Mouse (Mus musculus) ES-E14 (cell line): Measurements from ENCODE around the gene Dhx40. TPM values are rescaled to one million over a fixed set of nuclear protein-coding genes. Genes with fewer than 3 reads are reported as not detected.

Experiments used
- DNase-seq: peaks from one replicate; pipeline ENCODE4 v3.0.0-alpha.2; 2013; ENCODE audit warnings: low read depth, low spot score
- H3K27ac ChIP-seq: 2 replicates; pipeline ENCODE4 v1.5.1; 2012; ENCODE audit warnings: low read depth, mild to moderate bottlenecking, low read length, moderate library complexity, mixed read lengths; ENCODE audit not compliant: poor library complexity, insufficient read depth, severe bottlenecking
- H3K36me3 ChIP-seq: 2 replicates; pipeline ENCODE4 v1.6.1; 2012; ENCODE audit warnings: mild to moderate bottlenecking, low read length, moderate library complexity, mixed read lengths; ENCODE audit not compliant: control insufficient read depth, poor library complexity, insufficient read depth, severe bottlenecking
- H3K4me1 ChIP-seq, 2 experiments: fragments of 150-350 bp in 1 of 2; sonication (generic) in 1 of 2; 2 replicates each; pipeline ENCODE4 v1.6.1; 2012; ENCODE audit warnings: low read length in 2 of 2, mild to moderate bottlenecking in 1 of 2, mixed read lengths in 1 of 2; ENCODE audit not compliant: control insufficient read depth in 2 of 2, insufficient read depth in 2 of 2, poor library complexity in 1 of 2
- H3K4me3 ChIP-seq, 2 experiments: fragments of 150-350 bp in 1 of 2; sonication (generic) in 1 of 2; 2 replicates each; pipeline ENCODE4 v1.5.1; 2012; ENCODE audit warnings: low read length in 2 of 2, low read depth in 1 of 2, mild to moderate bottlenecking in 1 of 2, mixed read lengths in 1 of 2; ENCODE audit not compliant: insufficient read depth in 1 of 2, poor library complexity in 1 of 2, severe bottlenecking in 1 of 2
- H3K9ac ChIP-seq: 2 replicates; pipeline ENCODE4 v1.6.1; 2012; ENCODE audit warnings: low read depth, mild to moderate bottlenecking, low read length, mixed read lengths; ENCODE audit not compliant: poor library complexity, insufficient read depth, severe bottlenecking
- H3K9me3 ChIP-seq: fragments of 150-350 bp; sonication (generic); 2 replicates; pipeline ENCODE4 v1.6.1; 2012; ENCODE audit warnings: low read depth, mild to moderate bottlenecking, low read length; ENCODE audit not compliant: control insufficient read depth, insufficient read depth
- CHD2 ChIP-seq: IDR thresholded peaks from 2 replicates; pipeline ENCODE4 v1.6.1; 2014; ENCODE audit warnings: mild to moderate bottlenecking, low read depth, low read length, inconsistent platforms
- HCFC1 ChIP-seq: IDR thresholded peaks from 2 replicates; pipeline ENCODE4 v1.6.1; 2012; ENCODE audit warnings: low read length, inconsistent platforms, borderline replicate concordance; ENCODE audit not compliant: insufficient read depth
- MAFK ChIP-seq: IDR thresholded peaks from 2 replicates; pipeline ENCODE4 v1.6.1; 2014; ENCODE audit warnings: mild to moderate bottlenecking, low read depth, low read length, inconsistent platforms; ENCODE audit not compliant: insufficient read depth
- ZC3H11A ChIP-seq: IDR thresholded peaks from 2 replicates; pipeline ENCODE4 v1.6.1; 2012; ENCODE audit warnings: low read depth, mild to moderate bottlenecking, inconsistent platforms, low read length, borderline replicate concordance
- ZNF384 ChIP-seq: IDR thresholded peaks from 2 replicates; pipeline ENCODE4 v1.6.1; 2012; ENCODE audit warnings: low read depth, low read length, inconsistent platforms
- in situ Hi-C, 2 experiments: fragments of 600-800 bp; cut with MboI; formaldehyde crosslinking; loops; one replicate each; pipeline ENCODE4 v1.15.1; 2025; ENCODE audit warnings: low sequenced_read_pairs in 2 of 2, inconsistent platforms in 1 of 2; ENCODE audit not compliant: unreplicated experiment in 2 of 2
- total RNA-seq: library from RNA; depleted of rRNA; stranded (reverse); fragments of 300-350 nt; gene quantifications from 2 replicates; pipeline ENCODE4 v1.2.3, GENCODE M21; 2012

Dhx40 gene
- total RNA-seq, 1 experiment = 24.5 TPM

- peak overlapping the region; percentile 93 for H3K27ac ChIP-seq
- H3K9me3 ChIP-seq = no peaks in the 10 kb centered on the region
- peaks cover 2% of the 10 kb centered on the region; the same call in 1 of the 2 replicates for H3K36me3 ChIP-seq
- no peak for DNase-seq
- in situ Hi-C loops = no loop called here
- peak overlapping the region; percentile 92 to 94 for H3K4me3 ChIP-seq
- peaks cover under 1 to 6% of the 10 kb centered on the region in 2 experiments; a peak in 3 of 4 replicates for H3K4me1 ChIP-seq
- TF ChIP-seq ZNF384 = no peak
- no peak for TF ChIP-seq CHD2
- no peak for TF ChIP-seq HCFC1
- TF ChIP-seq MAFK = no peak
- TF ChIP-seq ZC3H11A = no peak
- H3K9ac ChIP-seq = peak overlapping the region; percentile 97
Observed at GRCm38 (mm10) chr11:86757142-86757479, 50.4 kb downstream of the Dhx40 start.

GRCm38 (mm10) chr11:86756156-86757141 is 51.1 kb downstream of the Dhx40 start:
- peaks cover 2 to 6% of the 10 kb centered on the region in 2 experiments; a peak in 3 of 4 replicates for H3K4me1 ChIP-seq
- peak; percentile 29 for DNase-seq
- in situ Hi-C loops = no loop called here
- peaks cover 2% of the 10 kb centered on the region; the same call in 1 of the 2 replicates for H3K36me3 ChIP-seq
- peak overlapping the region; percentile 92 to 94 for H3K4me3 ChIP-seq
- H3K27ac ChIP-seq = peak overlapping the region; percentile 93
- TF ChIP-seq HCFC1 (no peak; the same call in 1 of the 2 replicates), MAFK (no peak), CHD2 (no peak), ZNF384 (no peak)
- no peaks in the 10 kb centered on the region for H3K9me3 ChIP-seq
- peak overlapping the region; percentile 97 for H3K9ac ChIP-seq

- Histone ChIP-seq H3K4me3 (no peak overlapping the region), H3K36me3 (peaks cover 2% of the 10 kb centered on the region; the same call in 1 of the 2 replicates), H3K9me3 (no peaks in the 10 kb centered on the region), H3K27ac (no peak overlapping the region), H3K4me1 (peaks cover 2 to 3% of the 10 kb centered on the region in 2 experiments; a peak in 3 of 4 replicates), H3K9ac (no peak overlapping the region)
- TF ChIP-seq ZNF384 (no peak), CHD2 (no peak)
- no peak for DNase-seq
- in situ Hi-C loops = no loop called here
Observed at GRCm38 (mm10) chr11:86752404-86752803, 55.1 kb downstream of the Dhx40 start.

GRCm38 (mm10) chr11:86751010-86751409 is 56.5 kb downstream of the Dhx40 start:
- Histone ChIP-seq H3K4me3 (no peak overlapping the region), H3K27ac (no peak overlapping the region), H3K4me1 (peaks cover 2 to 4% of the 10 kb centered on the region in 2 experiments; a peak in 3 of 4 replicates), H3K9me3 (no peaks in the 10 kb centered on the region), H3K36me3 (peaks cover 2% of the 10 kb centered on the region; the same call in 1 of the 2 replicates), H3K9ac (no peak overlapping the region)
- no peak for DNase-seq
- TF ChIP-seq CHD2 (no peak), MAFK (no peak), ZC3H11A (no peak), ZNF384 (no peak), HCFC1 (no peak)
- in situ Hi-C loops = no loop called here
